Mouse (Mus musculus) heart, postnatal 0 days (tissue): ENCODE data around the gene Ippk. TPM values are rescaled to one million over a fixed set of nuclear protein-coding genes. Genes with fewer than 3 reads are reported as not detected.

ENCODE experiments used
- ATAC-seq: fragments of 200-750 bp; cut with Nextera tagmentation; 2 replicates; pipeline ENCODE4 v1.8.0; 2017; ENCODE audit warnings: low read depth, moderate number of reproducible peaks, moderate library complexity; ENCODE audit not compliant: insufficient read depth
- DNase-seq: peaks from one replicate; pipeline ENCODE4 v3.0.0-alpha.2; 2016; ENCODE audit warnings: low spot score
- H3K27ac ChIP-seq: fragments of 300-500 bp; sonication (generic); 2 replicates; pipeline ENCODE4 v1.5.1; 2014; ENCODE audit warnings: low read depth, mild to moderate bottlenecking
- H3K27me3 ChIP-seq: fragments of 300-500 bp; sonication (generic); 2 replicates; pipeline ENCODE4 v1.6.1; 2014; ENCODE audit warnings: low read length, mixed read lengths; ENCODE audit not compliant: control insufficient read depth, insufficient read depth
- H3K36me3 ChIP-seq: fragments of 300-500 bp; sonication (generic); replicated peaks from 2 replicates; pipeline ENCODE4 v1.6.1; 2014; ENCODE audit warnings: low read length, mixed read lengths; ENCODE audit not compliant: control insufficient read depth, insufficient read depth
- H3K4me1 ChIP-seq: fragments of 300-500 bp; sonication (generic); 2 replicates; pipeline ENCODE4 v1.6.1; 2014; ENCODE audit warnings: antibody characterized with exemption; ENCODE audit not compliant: control insufficient read depth, insufficient read depth
- H3K4me2 ChIP-seq: fragments of 300-500 bp; sonication (generic); 2 replicates; pipeline ENCODE4 v1.6.1; 2014; ENCODE audit warnings: low read depth, mild to moderate bottlenecking, low read length, moderate library complexity
- H3K4me3 ChIP-seq: fragments of 300-500 bp; sonication (generic); 2 replicates; pipeline ENCODE4 v1.5.1; 2014; ENCODE audit warnings: low read depth, low read length
- H3K9ac ChIP-seq: fragments of 300-500 bp; sonication (generic); replicated peaks from 2 replicates; pipeline ENCODE4 v1.6.1; 2014; ENCODE audit warnings: low read depth, low read length, mixed read lengths
- H3K9me3 ChIP-seq: fragments of 300-500 bp; sonication (generic); replicated peaks from 2 replicates; pipeline ENCODE4 v1.6.1; 2016; ENCODE audit warnings: low read length; ENCODE audit not compliant: control insufficient read depth
- CTCF ChIP-seq: IDR thresholded peaks from 2 replicates; pipeline ENCODE4 v1.5.1; 2016; ENCODE audit warnings: antibody characterized with exemption, control low read depth, low read depth
- EP300 ChIP-seq: IDR thresholded peaks from 2 replicates; pipeline ENCODE4 v1.6.1; 2016; ENCODE audit warnings: antibody characterized with exemption, low read depth
- WGBS: fragments of 180-500 bp; shearing (Covaris S2); extraction: QIAGEN DNeasy Blood & Tissue Kit; methylation state at CpG from one replicate; pipeline ENCODE4 v1.1.7; 2014; 5-methylcytosine and 5-hydroxymethylcytosine counted together
- polyA plus RNA-seq: library from polyadenylated mRNA; unstranded; fragments of >200 nt; fragmentation: Nextera tagmentation; extraction: Ambion mirVana; gene quantifications from 2 replicates; pipeline ENCODE4 v1.2.1, GENCODE M21; 2015
- total RNA-seq: library from RNA; depleted of rRNA; stranded (reverse); fragments of >200 nt; gene quantifications from 2 replicates; pipeline ENCODE4 v1.2.3, GENCODE M21; 2014; ENCODE audit warnings: low replicate concordance

Ippk gene
- total and polyA plus RNA-seq, 2 experiments from 2014 or later = 8.0 to 9.3 TPM

DNA sequence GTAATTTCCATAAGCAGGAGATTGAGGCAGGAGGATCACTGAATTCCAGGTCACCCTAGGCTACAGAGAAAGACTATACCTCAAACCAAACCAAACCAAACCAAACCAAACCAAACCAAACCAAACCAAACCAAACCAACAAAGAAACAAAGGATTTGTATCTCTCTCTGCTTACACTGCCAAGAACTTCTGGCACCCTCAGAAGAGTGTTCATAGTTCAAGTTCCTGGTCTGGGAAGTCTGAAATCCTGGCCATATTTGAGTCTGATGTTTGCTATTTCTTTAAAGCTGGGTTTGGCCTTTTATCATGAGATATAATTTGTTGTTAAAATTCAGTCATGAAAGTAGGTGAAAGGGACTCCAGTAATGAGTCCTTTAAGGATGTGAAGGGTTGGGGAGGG, 13.3 kb upstream of the Ippk start:
- no peak overlapping the region for H3K9ac ChIP-seq
- H3K36me3 ChIP-seq = no peaks in the 10 kb centered on the region
- no peaks in the 10 kb centered on the region for H3K9me3 ChIP-seq
- no peak for DNase-seq
- H3K4me2 ChIP-seq = no peak overlapping the region
- TF ChIP-seq EP300 = no peak
- no peak for TF ChIP-seq CTCF
- H3K27ac ChIP-seq = no peak overlapping the region
- ATAC-seq = no peak
- H3K4me1 ChIP-seq = no peaks in the 10 kb centered on the region
- H3K4me3 ChIP-seq = no peak overlapping the region
- no peaks in the 10 kb centered on the region for H3K27me3 ChIP-seq

DNA sequence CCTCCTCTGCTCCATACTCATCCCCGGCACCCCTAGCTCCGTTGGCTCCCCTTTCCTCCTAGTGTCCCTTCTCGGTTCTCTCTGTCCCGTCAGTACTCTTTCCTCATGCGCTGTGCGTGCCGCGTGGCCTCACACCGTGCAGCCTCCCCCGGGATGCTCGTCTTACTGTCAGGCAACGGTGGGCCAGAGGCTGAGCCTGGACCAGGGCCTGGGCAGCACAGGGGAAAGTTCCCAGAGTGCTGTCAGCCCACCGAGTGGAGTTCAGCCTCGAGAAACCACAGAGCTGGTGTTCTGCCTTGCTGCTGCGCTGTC, 513 bp downstream of the Ippk start:
- H3K4me1 ChIP-seq = peaks cover 22% of the 10 kb centered on the region
- peak; percentile 22 for DNase-seq
- peak overlapping the region; percentile 87 for H3K27ac ChIP-seq
- peak overlapping the region; percentile 77 for H3K4me3 ChIP-seq
- no peaks in the 10 kb centered on the region for H3K27me3 ChIP-seq
- peak; percentile 27; the same call in 1 of the 2 replicates for ATAC-seq
- TF ChIP-seq EP300 (no peak), CTCF (no peak)
- no peaks in the 10 kb centered on the region for H3K9me3 ChIP-seq
- WGBS = 0% methylated on average over 15 of the region's 15 CpGs
- peak overlapping the region; percentile 78 for H3K4me2 ChIP-seq
- H3K36me3 ChIP-seq = no peaks in the 10 kb centered on the region
- H3K9ac ChIP-seq = peak overlapping the region; percentile 66

DNA sequence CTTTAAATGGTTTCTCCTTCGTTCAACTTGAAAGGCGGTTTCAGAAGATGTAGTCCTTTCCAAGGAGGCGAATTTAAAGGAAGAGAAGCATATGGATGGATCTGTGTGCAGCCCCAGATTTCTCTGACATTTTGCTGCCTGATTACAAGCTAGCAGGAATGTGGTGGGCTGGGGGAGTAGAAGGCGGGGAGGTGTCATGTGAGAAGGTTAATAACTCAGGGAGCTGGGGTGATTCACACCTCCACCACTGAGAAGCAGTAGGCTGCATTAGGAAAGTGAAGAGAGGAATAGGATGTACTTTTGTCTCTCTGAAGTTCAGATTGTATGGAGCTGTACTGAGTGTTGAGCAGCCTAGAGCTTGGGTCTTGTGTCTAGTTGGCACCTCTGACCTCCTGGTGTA, 910 bp downstream of the Ippk start:
- H3K36me3 ChIP-seq = no peaks in the 10 kb centered on the region
- peaks cover 22% of the 10 kb centered on the region for H3K4me1 ChIP-seq
- TF ChIP-seq CTCF = no peak
- no peak for TF ChIP-seq EP300
- H3K27ac ChIP-seq = no peak overlapping the region
- H3K4me3 ChIP-seq = peak overlapping the region; percentile 77
- DNase-seq (no peak), ATAC-seq (no peak)
- H3K9me3 ChIP-seq = no peaks in the 10 kb centered on the region
- peak overlapping the region; percentile 78 for H3K4me2 ChIP-seq
- H3K27me3 ChIP-seq = no peaks in the 10 kb centered on the region
- H3K9ac ChIP-seq = peak overlapping the region; percentile 66
- WGBS = 19% methylated on average over 4 of the region's 4 CpGs

DNA sequence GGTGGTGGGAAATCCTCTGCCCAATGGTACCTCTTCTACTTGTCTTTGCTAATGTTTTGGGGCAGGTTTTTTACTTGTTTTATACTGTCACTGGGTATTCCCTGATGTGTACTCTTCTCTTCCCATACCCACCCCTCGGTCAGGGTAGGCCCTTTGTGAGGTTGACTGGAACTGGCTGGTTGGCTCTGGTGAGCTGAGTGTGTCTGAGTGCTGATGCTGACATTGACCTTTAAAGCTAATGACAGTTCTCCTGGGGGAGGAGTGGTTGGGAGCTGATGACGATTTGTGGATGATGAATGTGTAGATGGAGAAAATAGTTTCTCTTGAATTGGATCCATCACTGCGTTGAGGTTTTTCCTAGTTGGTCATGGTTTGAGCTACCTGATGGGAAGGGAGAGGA, 5.7 kb downstream of the Ippk start:
- 74% methylated on average over 3 of the region's 3 CpGs for WGBS
- no peak overlapping the region for H3K27ac ChIP-seq
- no peaks in the 10 kb centered on the region for H3K36me3 ChIP-seq
- H3K27me3 ChIP-seq = no peaks in the 10 kb centered on the region
- no peak overlapping the region for H3K9ac ChIP-seq
- no peak for ATAC-seq
- no peak overlapping the region for H3K4me3 ChIP-seq
- H3K4me2 ChIP-seq = no peak overlapping the region
- TF ChIP-seq EP300 (no peak), CTCF (no peak)
- no peaks in the 10 kb centered on the region for H3K9me3 ChIP-seq
- DNase-seq = no peak
- H3K4me1 ChIP-seq = peaks cover 28% of the 10 kb centered on the region

DNA sequence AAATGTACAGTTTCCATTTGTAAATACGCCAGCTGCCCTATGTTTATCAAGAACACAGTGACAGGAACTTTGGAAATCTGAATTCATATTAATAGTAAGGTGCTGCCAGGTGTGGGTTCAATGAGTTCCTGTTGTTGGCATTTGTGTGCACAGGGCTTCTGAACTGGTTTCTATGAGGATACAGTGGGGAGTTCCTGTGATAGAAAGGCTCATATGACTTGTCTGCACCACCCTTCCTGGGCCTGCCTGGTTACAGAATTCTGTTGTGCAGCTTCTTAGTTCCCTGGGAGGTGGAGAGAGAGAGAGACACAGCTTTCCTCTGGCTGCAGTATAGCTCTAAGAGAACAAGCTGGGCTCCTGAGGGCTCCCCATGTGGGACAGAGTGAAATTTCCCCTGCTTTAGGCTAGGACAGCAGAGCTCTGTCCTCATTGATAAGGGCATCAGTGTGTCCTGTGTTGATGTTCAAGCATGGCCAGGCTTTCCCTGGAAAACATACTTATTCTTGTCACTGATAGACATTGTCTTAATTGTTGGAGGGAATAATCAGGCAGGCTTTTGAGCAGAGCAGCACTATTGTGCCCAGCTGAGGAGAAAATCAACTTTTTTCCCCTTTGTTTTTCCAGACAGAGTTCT, 7.1 kb downstream of the Ippk start:
- TF ChIP-seq EP300 = no peak
- no peak for TF ChIP-seq CTCF
- H3K9ac ChIP-seq = no peak overlapping the region
- peaks cover 16% of the 10 kb centered on the region for H3K4me1 ChIP-seq
- H3K4me3 ChIP-seq = no peak overlapping the region
- H3K27me3 ChIP-seq = no peaks in the 10 kb centered on the region
- H3K27ac ChIP-seq = 0 out of 2 replicates have a peak overlapping the region, but pooled peaks have one; percentile 7
- H3K36me3 ChIP-seq = peaks cover 10% of the 10 kb centered on the region; the same call in 1 of the 2 replicates
- H3K9me3 ChIP-seq = no peaks in the 10 kb centered on the region
- no peak overlapping the region for H3K4me2 ChIP-seq
- ATAC-seq = no peak
- DNase-seq = no peak
- 73% methylated on average over 1 of the region's 1 CpGs for WGBS

DNA sequence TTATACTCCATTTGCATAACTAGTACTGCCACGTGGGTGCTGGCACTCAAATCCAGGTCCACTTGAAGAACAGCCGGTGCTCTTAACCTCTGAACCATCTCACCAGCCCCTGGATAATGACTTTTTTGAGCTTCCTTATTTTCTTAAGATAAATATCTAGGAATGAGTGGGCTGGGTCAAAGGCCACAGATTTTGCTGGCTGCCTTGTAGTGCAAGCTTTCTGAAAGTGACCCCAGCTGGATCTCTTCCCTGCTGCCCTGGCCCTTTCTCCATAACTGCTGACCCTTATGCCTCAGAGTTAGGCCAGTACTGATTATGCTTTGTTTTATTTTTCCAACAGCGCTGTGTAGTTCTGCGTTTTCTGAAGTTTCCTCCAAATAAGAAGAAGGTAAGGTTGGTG, 9.5 kb downstream of the Ippk start:
- WGBS = 57% methylated on average over 4 of the region's 4 CpGs
- TF ChIP-seq CTCF (no peak), EP300 (no peak)
- no peak for ATAC-seq

More for the DNA sequence above, 9.5 kb downstream of the Ippk start:
- Histone ChIP-seq H3K36me3 (peaks cover 24% of the 10 kb centered on the region; the same call in 1 of the 2 replicates), H3K4me1 (peaks cover 16% of the 10 kb centered on the region), H3K9ac (no peak overlapping the region), H3K4me3 (no peak overlapping the region), H3K27ac (no peak overlapping the region), H3K9me3 (no peaks in the 10 kb centered on the region), H3K27me3 (no peaks in the 10 kb centered on the region), H3K4me2 (no peak overlapping the region)
- DNase-seq = no peak
